Mouse (Mus musculus) heart, adult 2 months (tissue): ENCODE data around the gene Tmprss9.

ENCODE experiments used
- CTCF ChIP-seq: fragments of 200-600 bp; IDR thresholded peaks from 2 replicates; pipeline ENCODE4 v1.8.1; 2022; ENCODE audit warnings: antibody characterized with exemption, mild to moderate bottlenecking, moderate library complexity
- POLR2A ChIP-seq: fragments of 200-500 bp; IDR thresholded peaks from 2 replicates; pipeline ENCODE4 v1.6.1; 2011; ENCODE audit warnings: mild to moderate bottlenecking, low read depth, low read length, control low read depth; ENCODE audit not compliant: insufficient read depth

GRCm38 (mm10) chr10:80829359-80830278, 42.0 kb upstream of the Tmprss9 start:
- TF ChIP-seq CTCF, result peak; percentile 37
- TF ChIP-seq POLR2A, result no peak
